Mouse (Mus musculus) myocyte (in vitro differentiated cells): ENCODE measurements at regions not wholly inside any gene's neighbourhood (a gene's known extent, or its start where the extent isn't known, plus 50 kb on each side); places are given as distances from the start of the nearest gene placed in this dataset.

ENCODE experiments used
- POLR2A ChIP-seq: IDR thresholded peaks from one replicate; pipeline ENCODE4 v1.6.1; 2011; ENCODE audit warnings: low read depth, mild to moderate bottlenecking, control low read depth, moderate library complexity; ENCODE audit not compliant: insufficient read length
- TCF12 ChIP-seq: IDR thresholded peaks from one replicate; pipeline ENCODE4 v1.6.1; 2011; ENCODE audit warnings: mild to moderate bottlenecking, control low read depth; ENCODE audit not compliant: poor library complexity, insufficient read depth, severe bottlenecking

- no peak for TF ChIP-seq TCF12
- TF ChIP-seq POLR2A, result no peak
These were observed 100.7 kb upstream of the 4933415F23Rik start for GRCm38 (mm10) chr1:23202511-23203435.
